Mouse (Mus musculus): ENCODE measurements around the gene Tedc1. TPM values are rescaled to one million over a fixed set of nuclear protein-coding genes. Genes with fewer than 3 reads are reported as not detected.
A peak's percentile ranks its signal among the peaks of the same experiment; 100 is the strongest.
"Not testable (repeated sequence)": the region's sequence is repeated elsewhere in the genome, so short reads cannot be mapped to it uniquely, and the experiment has no call there.

Tedc1 gene
- polyA plus RNA-seq, 1 experiment: 12.9 TPM

DNA sequence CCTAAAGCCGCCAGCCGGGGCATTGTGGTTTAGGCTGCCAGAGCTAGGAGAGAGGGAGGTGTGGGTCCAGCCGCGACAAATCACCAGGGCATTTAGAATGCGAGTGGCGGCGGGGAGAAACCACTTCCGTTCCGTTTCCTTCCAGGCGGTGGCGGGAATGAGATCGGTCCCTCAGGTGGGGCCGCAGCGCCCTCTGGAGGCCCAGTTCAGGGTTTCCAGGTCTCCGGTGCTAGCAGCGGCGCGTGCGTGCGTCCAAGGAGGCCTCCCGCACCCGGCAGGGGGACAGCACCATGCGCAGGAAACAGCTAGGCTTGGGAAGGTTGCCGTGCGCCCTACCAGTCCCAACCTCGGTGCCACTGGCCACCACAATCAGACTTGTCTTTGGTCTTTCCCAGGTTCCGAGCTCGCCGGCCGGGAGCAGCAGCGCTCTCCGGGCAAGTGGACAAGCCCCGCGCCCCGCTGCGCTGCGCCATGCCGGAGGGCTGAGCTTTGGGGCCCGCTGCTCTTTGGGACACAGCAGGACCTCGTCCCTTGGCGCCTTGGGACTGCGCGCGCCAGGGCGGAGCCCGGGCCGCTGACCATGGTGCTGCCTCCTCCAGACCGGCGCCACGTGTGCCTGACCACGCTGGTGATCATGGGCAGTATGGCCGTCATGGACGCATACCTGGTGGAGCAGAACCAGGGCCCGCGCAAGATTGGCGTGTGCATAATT, 31.5 kb downstream of the Tedc1 start:
- TF ChIP-seq POLR2A (IDR thresholded peaks at IDR 0.05; ENCODE audit: borderline replicate concordance, extremely low read depth, insufficient read depth, insufficient read length, poor library complexity, severe bottlenecking): peak; percentile 15; the same call in 1 of the 2 replicates
- TF ChIP-seq CTCF (IDR thresholded peaks at IDR 0.05; ENCODE audit: borderline replicate concordance, extremely low read depth, insufficient read depth, insufficient read length): peak; percentile 94
- peak; percentile 92 for DNase-seq (ENCODE audit: low read depth)

DNA sequence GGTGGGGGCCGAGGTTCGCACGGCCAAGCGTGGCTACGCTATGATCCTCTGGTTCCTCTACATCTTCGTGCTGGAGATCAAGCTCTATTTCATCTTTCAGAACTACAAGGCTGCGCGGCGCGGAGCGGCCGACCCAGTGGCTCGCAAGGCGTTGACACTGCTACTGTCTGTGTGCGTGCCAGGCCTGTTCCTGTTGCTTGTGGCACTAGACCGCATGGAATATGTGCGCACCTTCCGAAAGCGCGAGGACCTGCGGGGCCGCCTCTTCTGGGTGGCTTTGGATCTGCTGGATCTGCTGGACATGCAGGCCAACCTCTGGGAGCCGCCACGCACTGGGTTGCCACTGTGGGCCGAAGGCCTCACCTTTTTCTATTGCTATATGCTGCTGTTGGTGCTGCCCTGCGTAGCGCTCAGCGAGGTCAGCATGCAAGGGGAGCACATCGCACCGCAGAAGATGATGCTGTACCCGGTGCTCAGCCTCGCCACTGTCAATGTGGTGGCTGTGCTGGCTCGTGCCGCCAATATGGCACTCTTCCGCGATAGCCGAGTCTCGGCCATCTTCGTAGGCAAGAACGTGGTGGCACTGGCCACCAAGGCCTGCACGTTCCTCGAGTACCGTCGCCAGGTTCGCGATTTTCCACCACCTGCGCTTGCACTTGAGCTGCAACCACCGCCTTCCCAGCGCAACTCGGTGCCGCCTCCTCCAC, 32.3 kb downstream of the Tedc1 start:
- no peak for DNase-seq (ENCODE audit: low read depth)

GRCm38 (mm10) chr12:113193423-113193822, 37.2 kb downstream of the Tedc1 start:
- DNase-seq (ENCODE audit: low read depth): no peak
- TF ChIP-seq POLR2A (IDR thresholded peaks at IDR 0.05; ENCODE audit: borderline replicate concordance, extremely low read depth, insufficient read depth, insufficient read length, poor library complexity, severe bottlenecking) (no peak), CTCF (IDR thresholded peaks at IDR 0.05; ENCODE audit: borderline replicate concordance, extremely low read depth, insufficient read depth, insufficient read length) (no peak)

More for the DNA sequence above, 32.3 kb downstream of the Tedc1 start:
- TF ChIP-seq POLR2A (IDR thresholded peaks at IDR 0.05; ENCODE audit: borderline replicate concordance, extremely low read depth, insufficient read depth, insufficient read length, poor library complexity, severe bottlenecking): no peak
- TF ChIP-seq CTCF (IDR thresholded peaks at IDR 0.05; ENCODE audit: borderline replicate concordance, extremely low read depth, insufficient read depth, insufficient read length): no peak

DNA sequence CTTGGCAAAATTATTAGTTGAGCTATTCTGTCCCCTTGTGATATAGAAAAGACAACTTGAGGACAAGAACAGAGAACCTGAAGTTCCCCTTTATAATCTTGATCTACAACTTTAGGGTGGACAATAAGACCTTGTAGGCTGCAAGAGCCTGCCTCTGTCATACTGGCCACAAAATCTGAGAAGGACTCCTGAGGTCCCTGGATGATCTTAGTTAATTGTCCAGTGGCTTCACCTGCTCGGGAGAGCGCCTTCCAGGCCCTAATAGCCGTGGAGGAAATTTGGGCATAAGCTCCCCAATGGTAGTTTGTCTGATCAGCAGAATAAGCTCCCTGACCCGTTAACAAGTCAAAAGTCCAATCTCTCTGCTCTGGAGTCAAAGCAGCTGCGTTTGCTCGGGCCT, 42.9 kb downstream of the Tedc1 start:
- DNase-seq (ENCODE audit: low read depth): not testable (repeated sequence)

- DNase-seq (ENCODE audit: low read depth): no peak
- no peak for TF ChIP-seq POLR2A (IDR thresholded peaks at IDR 0.05; ENCODE audit: borderline replicate concordance, extremely low read depth, insufficient read depth, insufficient read length, poor library complexity, severe bottlenecking)
- no peak for TF ChIP-seq CTCF (IDR thresholded peaks at IDR 0.05; ENCODE audit: borderline replicate concordance, extremely low read depth, insufficient read depth, insufficient read length)
These were observed 45.1 kb downstream of the Tedc1 start for GRCm38 (mm10) chr12:113201301-113201700.

- DNase-seq (ENCODE audit: low read depth): no peak
- no peak for TF ChIP-seq CTCF (IDR thresholded peaks at IDR 0.05; ENCODE audit: borderline replicate concordance, extremely low read depth, insufficient read depth, insufficient read length)
- TF ChIP-seq POLR2A (IDR thresholded peaks at IDR 0.05; ENCODE audit: borderline replicate concordance, extremely low read depth, insufficient read depth, insufficient read length, poor library complexity, severe bottlenecking): no peak
These were observed 45.8 kb downstream of the Tedc1 start for GRCm38 (mm10) chr12:113202008-113202407.

- TF ChIP-seq CTCF (IDR thresholded peaks at IDR 0.05; ENCODE audit: borderline replicate concordance, extremely low read depth, insufficient read depth, insufficient read length): no peak
- TF ChIP-seq POLR2A (IDR thresholded peaks at IDR 0.05; ENCODE audit: borderline replicate concordance, extremely low read depth, insufficient read depth, insufficient read length, poor library complexity, severe bottlenecking): no peak
- DNase-seq (ENCODE audit: low read depth): no peak
These were observed 47.3 kb downstream of the Tedc1 start for GRCm38 (mm10) chr12:113203522-113203921.

DNA sequence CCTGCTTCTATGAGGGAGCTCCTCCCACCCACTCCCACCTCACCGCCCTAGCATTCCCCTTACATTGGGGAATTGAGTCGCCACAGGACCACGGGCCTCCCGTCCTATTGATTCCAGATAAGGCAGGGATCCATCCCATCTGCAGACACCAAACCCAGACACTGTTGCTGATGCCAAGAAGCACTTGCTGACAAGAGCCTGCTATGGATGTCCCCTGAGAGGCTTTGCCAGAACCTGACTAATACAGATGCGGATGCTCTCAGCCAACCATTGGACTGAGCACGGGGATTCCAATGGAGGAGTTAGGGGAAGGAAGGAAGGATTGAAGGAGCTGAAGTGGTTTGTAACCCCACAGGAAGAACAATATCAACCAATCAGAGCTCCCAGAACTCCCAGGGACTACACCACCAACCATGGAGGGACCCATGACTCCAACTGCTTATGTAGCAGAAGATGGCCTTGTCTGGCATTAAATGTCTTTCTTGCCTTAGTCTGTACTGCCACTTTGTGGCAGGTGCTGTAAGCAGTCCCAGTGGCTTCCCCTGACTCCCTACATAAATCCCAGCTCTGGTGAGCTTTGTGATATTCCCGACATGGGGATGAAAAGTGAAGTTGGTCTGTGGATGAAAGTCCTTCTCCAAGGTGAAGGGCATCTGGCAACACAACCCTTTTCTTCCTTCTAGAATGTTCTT, 49.2 kb downstream of the Tedc1 start:
- DNase-seq (ENCODE audit: low read depth): no peak
- TF ChIP-seq POLR2A (IDR thresholded peaks at IDR 0.05; ENCODE audit: borderline replicate concordance, extremely low read depth, insufficient read depth, insufficient read length, poor library complexity, severe bottlenecking): no peak
- TF ChIP-seq CTCF (IDR thresholded peaks at IDR 0.05; ENCODE audit: borderline replicate concordance, extremely low read depth, insufficient read depth, insufficient read length): 0 out of 2 replicates have a peak, but pooled peaks have one; percentile 3

GRCm38 (mm10) chr12:113207737-113208136, 51.5 kb downstream of the Tedc1 start:
- TF ChIP-seq CTCF (IDR thresholded peaks at IDR 0.05; ENCODE audit: borderline replicate concordance, extremely low read depth, insufficient read depth, insufficient read length): no peak
- no peak for TF ChIP-seq POLR2A (IDR thresholded peaks at IDR 0.05; ENCODE audit: borderline replicate concordance, extremely low read depth, insufficient read depth, insufficient read length, poor library complexity, severe bottlenecking)
- DNase-seq (ENCODE audit: low read depth): no peak

- no peak for DNase-seq (ENCODE audit: low read depth)
- no peak for TF ChIP-seq POLR2A (IDR thresholded peaks at IDR 0.05; ENCODE audit: borderline replicate concordance, extremely low read depth, insufficient read depth, insufficient read length, poor library complexity, severe bottlenecking)
- TF ChIP-seq CTCF (IDR thresholded peaks at IDR 0.05; ENCODE audit: borderline replicate concordance, extremely low read depth, insufficient read depth, insufficient read length): no peak
These were observed 54.6 kb downstream of the Tedc1 start for GRCm38 (mm10) chr12:113210586-113211378.

GRCm38 (mm10) chr12:113211772-113212171, 55.6 kb downstream of the Tedc1 start:
- no peak for TF ChIP-seq CTCF (IDR thresholded peaks at IDR 0.05; ENCODE audit: borderline replicate concordance, extremely low read depth, insufficient read depth, insufficient read length)
- no peak for TF ChIP-seq POLR2A (IDR thresholded peaks at IDR 0.05; ENCODE audit: borderline replicate concordance, extremely low read depth, insufficient read depth, insufficient read length, poor library complexity, severe bottlenecking)
- no peak for DNase-seq (ENCODE audit: low read depth)

Data from brain, embryonic 14.5 days (tissue).